Mouse (Mus musculus): ENCODE results near the gene Maco1. TPM values are rescaled to one million over a fixed set of nuclear protein-coding genes. Genes with fewer than 3 reads are reported as not detected.

The Maco1 gene
- polyA plus RNA-seq, 2 experiments: 29.5 to 40.4 TPM

DNA sequence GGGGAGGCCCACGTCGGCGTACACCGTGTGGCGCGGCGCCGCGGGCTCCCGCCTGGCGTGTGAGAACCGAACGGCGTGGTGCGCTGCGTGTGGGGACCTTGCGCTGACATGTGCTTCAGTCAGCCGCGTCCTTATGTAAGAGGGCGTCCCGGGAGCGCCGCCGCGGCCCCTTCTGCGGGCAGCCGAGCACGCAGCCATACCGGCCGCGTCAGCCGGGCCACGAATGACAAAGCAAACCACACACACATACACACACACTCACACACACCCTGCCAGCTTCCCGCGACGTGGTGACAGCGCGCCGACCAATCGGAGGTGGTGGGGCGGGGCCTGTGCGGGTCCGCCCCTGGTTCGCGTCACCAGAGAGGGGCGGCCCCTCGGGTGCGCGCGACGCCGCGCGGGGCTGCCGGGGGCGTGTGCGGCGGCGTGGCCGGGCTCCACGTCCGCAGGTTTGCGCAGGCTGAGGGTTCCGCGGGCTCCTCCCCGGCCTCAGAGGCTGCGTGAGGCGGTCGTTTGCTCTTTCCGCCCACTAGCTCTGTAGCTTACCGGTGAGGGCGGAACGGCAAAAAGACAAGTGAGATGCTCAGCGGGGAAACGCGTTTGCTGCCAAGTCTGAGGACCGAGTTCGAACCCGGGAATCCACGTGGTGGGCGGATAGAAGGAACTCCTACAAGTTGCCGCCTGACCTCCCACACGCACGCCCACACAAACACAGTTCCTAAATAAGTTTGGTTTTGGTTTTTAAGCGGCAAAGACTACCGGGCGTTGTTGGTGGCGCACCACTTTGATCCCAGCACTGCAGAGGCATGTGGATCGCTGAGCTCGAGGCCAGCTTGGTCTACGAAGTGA lies 716 bp upstream of the Maco1 start:
- Histone ChIP-seq H3K9me3 (ENCODE audit: control insufficient read depth, low read length) (no peaks in the 10 kb centered on the region), H3K4me3 (replicated peaks; ENCODE audit: low read length) (peak overlapping the region; percentile 97), H3K27ac (replicated peaks; ENCODE audit: low read depth, low read length) (peak overlapping the region; percentile 92), H3K4me1 (ENCODE audit: control insufficient read depth, insufficient read depth, low read length) (peaks cover 12% of the 10 kb centered on the region), H3K27me3 (ENCODE audit: control insufficient read depth, insufficient read depth, low read length) (no peaks in the 10 kb centered on the region), H3K4me2 (replicated peaks; ENCODE audit: low read depth, low read length, severe bottlenecking) (peak overlapping the region; percentile 71), H3K36me3 (ENCODE audit: control insufficient read depth, insufficient read depth, low read length) (no peaks in the 10 kb centered on the region), H3K9ac (ENCODE audit: low read depth, low read length, severe bottlenecking) (peak overlapping the region; percentile 61)
- 1% methylated on average over 76 of the region's 91 CpGs for WGBS
- 0 out of 2 replicates have a peak, but pooled peaks have one; percentile 24 for TF ChIP-seq POLR2A (IDR thresholded peaks at IDR 0.05; ENCODE audit: borderline replicate concordance, extremely low read depth, insufficient read depth, insufficient read length)
- DNase-seq (ENCODE audit: low spot score): peak; percentile 91
- peak; percentile 93 for ATAC-seq (ENCODE audit: low FRiP score, low read depth)

DNA sequence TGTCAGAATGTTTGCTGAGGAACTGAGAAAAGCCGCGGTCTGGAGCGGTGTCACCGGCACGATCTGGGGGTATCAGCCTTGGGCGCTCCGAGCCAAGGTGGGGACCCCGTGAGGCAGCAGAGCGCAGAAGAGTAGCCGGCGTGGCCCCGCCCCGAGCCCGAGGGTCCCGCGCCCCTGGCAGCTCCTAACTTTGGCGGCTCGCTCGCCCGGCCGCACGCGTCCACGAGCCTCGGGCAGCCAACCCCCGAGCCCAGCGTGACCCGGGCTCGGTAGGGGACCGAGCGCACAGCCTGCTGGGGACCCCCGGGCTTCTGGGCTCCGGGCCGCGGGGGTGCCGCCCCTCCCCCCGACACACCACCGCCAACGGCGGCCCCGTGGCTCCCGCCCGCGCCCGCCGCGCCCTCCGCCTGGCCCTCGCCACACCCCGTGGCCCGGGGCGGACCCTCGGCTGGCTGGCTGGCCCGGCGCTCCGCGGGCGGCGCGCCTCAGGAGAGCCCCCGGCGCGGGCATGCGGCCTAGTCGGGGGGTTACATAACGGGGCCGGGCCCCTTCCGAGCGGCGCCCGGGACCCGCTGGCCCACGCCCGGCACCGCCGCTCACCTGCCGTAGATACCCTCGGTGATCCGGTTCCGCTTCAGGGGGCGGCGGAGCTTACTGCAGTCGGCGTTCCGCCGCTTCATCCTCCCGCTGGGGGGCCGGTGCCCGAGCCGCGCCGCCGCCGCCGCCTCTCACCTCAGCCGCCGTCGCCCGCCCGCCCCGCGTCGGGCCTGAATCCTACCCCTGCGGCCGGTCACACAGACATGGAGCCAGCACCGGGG lies 498 bp downstream of the Maco1 start:
- H3K4me2 ChIP-seq (replicated peaks; ENCODE audit: low read depth, low read length, severe bottlenecking): peak overlapping the region; percentile 82
- H3K27ac ChIP-seq (replicated peaks; ENCODE audit: low read depth, low read length): peak overlapping the region; percentile 90
- peaks cover 16% of the 10 kb centered on the region for H3K4me1 ChIP-seq (ENCODE audit: control insufficient read depth, insufficient read depth, low read length)
- H3K27me3 ChIP-seq (ENCODE audit: control insufficient read depth, insufficient read depth, low read length): no peaks in the 10 kb centered on the region
- no peaks in the 10 kb centered on the region for H3K36me3 ChIP-seq (ENCODE audit: control insufficient read depth, insufficient read depth, low read length)
- ATAC-seq (ENCODE audit: low FRiP score, low read depth) (peak; percentile 8; the same call in 1 of the 2 replicates), DNase-seq (ENCODE audit: low spot score) (peak; percentile 24)
- no peaks in the 10 kb centered on the region for H3K9me3 ChIP-seq (ENCODE audit: control insufficient read depth, low read length)
- TF ChIP-seq POLR2A (IDR thresholded peaks at IDR 0.05; ENCODE audit: borderline replicate concordance, extremely low read depth, insufficient read depth, insufficient read length): no peak
- WGBS: under 1% methylated on average over 60 of the region's 106 CpGs
- H3K9ac ChIP-seq (ENCODE audit: low read depth, low read length, severe bottlenecking): peak overlapping the region; percentile 96
- peak overlapping the region; percentile 97 for H3K4me3 ChIP-seq (replicated peaks; ENCODE audit: low read length)

DNA sequence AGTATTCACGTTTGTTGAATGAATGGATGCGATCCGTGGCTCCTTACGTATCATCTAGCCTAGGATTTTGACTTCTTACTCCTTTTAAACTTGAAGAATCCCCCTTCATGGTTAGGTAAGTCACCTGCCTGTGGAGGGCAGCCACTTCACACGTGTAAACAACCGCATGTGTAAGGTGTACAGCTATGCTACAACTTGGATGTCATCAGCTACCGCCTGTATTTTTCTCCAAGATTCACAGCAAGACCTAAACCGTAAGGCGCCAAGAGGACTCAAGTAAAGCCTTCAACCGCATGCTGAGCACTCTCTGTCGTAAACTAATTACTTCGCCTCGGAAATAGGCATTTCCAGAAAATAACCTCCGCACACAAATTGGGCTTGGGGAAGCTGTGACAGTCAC lies 1.3 kb downstream of the Maco1 start:
- Histone ChIP-seq H3K27ac (replicated peaks; ENCODE audit: low read depth, low read length) (no peak overlapping the region), H3K27me3 (ENCODE audit: control insufficient read depth, insufficient read depth, low read length) (no peaks in the 10 kb centered on the region), H3K4me1 (ENCODE audit: control insufficient read depth, insufficient read depth, low read length) (peaks cover 20% of the 10 kb centered on the region), H3K4me2 (replicated peaks; ENCODE audit: low read depth, low read length, severe bottlenecking) (peak overlapping the region; percentile 82), H3K36me3 (ENCODE audit: control insufficient read depth, insufficient read depth, low read length) (no peaks in the 10 kb centered on the region), H3K4me3 (replicated peaks; ENCODE audit: low read length) (peak overlapping the region; percentile 97), H3K9ac (ENCODE audit: low read depth, low read length, severe bottlenecking) (peak overlapping the region; percentile 96), H3K9me3 (ENCODE audit: control insufficient read depth, low read length) (no peaks in the 10 kb centered on the region)
- ATAC-seq (ENCODE audit: low FRiP score, low read depth) (no peak), DNase-seq (ENCODE audit: low spot score) (no peak)
- WGBS: 12% methylated on average over 14 of the region's 14 CpGs
- TF ChIP-seq POLR2A (IDR thresholded peaks at IDR 0.05; ENCODE audit: borderline replicate concordance, extremely low read depth, insufficient read depth, insufficient read length): no peak

DNA sequence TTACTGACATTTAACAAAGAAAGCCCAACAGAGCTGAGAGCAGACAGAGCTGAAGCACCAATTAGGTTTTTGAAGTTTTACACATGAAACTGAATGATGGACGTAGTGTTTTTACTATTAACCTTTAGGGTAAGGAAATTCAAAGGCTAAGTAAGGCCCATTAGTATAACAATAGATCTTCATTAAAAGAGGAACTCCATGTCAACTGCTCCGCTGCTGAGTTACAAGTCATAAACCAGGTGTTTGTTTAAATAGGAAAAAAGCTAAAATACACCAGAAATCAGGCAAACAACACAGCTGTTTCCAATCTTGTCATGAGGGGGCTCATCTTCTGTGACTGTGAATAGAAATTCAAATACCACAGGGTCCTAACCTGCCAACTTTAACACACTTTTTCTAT lies 1.9 kb downstream of the Maco1 start:
- H3K27ac ChIP-seq (replicated peaks; ENCODE audit: low read depth, low read length): no peak overlapping the region
- TF ChIP-seq POLR2A (IDR thresholded peaks at IDR 0.05; ENCODE audit: borderline replicate concordance, extremely low read depth, insufficient read depth, insufficient read length): no peak
- ATAC-seq (ENCODE audit: low FRiP score, low read depth) (no peak), DNase-seq (ENCODE audit: low spot score) (no peak)
- peaks cover 22% of the 10 kb centered on the region for H3K4me1 ChIP-seq (ENCODE audit: control insufficient read depth, insufficient read depth, low read length)
- H3K9ac ChIP-seq (ENCODE audit: low read depth, low read length, severe bottlenecking): no peak overlapping the region
- H3K4me3 ChIP-seq (replicated peaks; ENCODE audit: low read length): peak overlapping the region; percentile 97
- WGBS: 26% methylated on average over 2 of the region's 2 CpGs
- H3K36me3 ChIP-seq (ENCODE audit: control insufficient read depth, insufficient read depth, low read length): no peaks in the 10 kb centered on the region
- H3K9me3 ChIP-seq (ENCODE audit: control insufficient read depth, low read length): no peaks in the 10 kb centered on the region
- peak overlapping the region; percentile 82 for H3K4me2 ChIP-seq (replicated peaks; ENCODE audit: low read depth, low read length, severe bottlenecking)
- H3K27me3 ChIP-seq (ENCODE audit: control insufficient read depth, insufficient read depth, low read length): no peaks in the 10 kb centered on the region

DNA sequence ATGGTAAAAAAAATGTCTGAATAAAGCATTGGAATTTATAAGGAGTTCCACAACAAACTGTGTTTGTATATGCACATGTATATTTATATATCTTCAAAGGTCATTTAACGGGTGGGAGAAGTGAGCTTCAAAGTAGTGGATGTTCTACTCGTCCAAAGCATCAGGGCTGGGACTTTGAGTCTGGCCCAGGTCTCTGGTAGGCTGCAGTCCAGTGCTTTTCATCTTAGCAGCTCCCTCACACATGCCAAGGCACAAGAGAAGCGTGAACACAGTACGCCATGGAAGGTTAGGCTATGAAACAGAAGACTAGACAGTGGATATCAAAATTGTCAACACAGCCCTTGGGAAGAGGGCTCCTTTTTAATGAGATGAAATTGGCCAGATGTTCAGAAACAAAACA lies 2.6 kb downstream of the Maco1 start:
- H3K27ac ChIP-seq (replicated peaks; ENCODE audit: low read depth, low read length): no peak overlapping the region
- H3K9me3 ChIP-seq (ENCODE audit: control insufficient read depth, low read length): no peaks in the 10 kb centered on the region
- no peak for TF ChIP-seq POLR2A (IDR thresholded peaks at IDR 0.05; ENCODE audit: borderline replicate concordance, extremely low read depth, insufficient read depth, insufficient read length)
- H3K27me3 ChIP-seq (ENCODE audit: control insufficient read depth, insufficient read depth, low read length): no peaks in the 10 kb centered on the region
- 71% methylated on average over 4 of the region's 4 CpGs for WGBS
- H3K4me1 ChIP-seq (ENCODE audit: control insufficient read depth, insufficient read depth, low read length): peaks cover 22% of the 10 kb centered on the region
- ATAC-seq (ENCODE audit: low FRiP score, low read depth): no peak
- H3K4me3 ChIP-seq (replicated peaks; ENCODE audit: low read length): no peak overlapping the region
- H3K4me2 ChIP-seq (replicated peaks; ENCODE audit: low read depth, low read length, severe bottlenecking): no peak overlapping the region
- H3K36me3 ChIP-seq (ENCODE audit: control insufficient read depth, insufficient read depth, low read length): no peaks in the 10 kb centered on the region
- no peak for DNase-seq (ENCODE audit: low spot score)
- no peak overlapping the region for H3K9ac ChIP-seq (ENCODE audit: low read depth, low read length, severe bottlenecking)

All from limb, embryonic 14.5 days (tissue).